Mouse (Mus musculus) hindbrain, embryonic 16.5 days (tissue): ENCODE data around the gene Tspan10. TPM values are rescaled to one million over a fixed set of nuclear protein-coding genes. Genes with fewer than 3 reads are reported as not detected.
"Not testable (repeated sequence)": the region's sequence is repeated elsewhere in the genome, so short reads cannot be mapped to it uniquely, and the experiment has no call there.

ENCODE experiments used
- ATAC-seq: fragments of 200-750 bp; cut with Nextera tagmentation; 2 replicates; pipeline ENCODE4 v1.8.0; 2017; ENCODE audit warnings: moderate TSS enrichment, moderate library complexity
- H3K27ac ChIP-seq: fragments of 300-500 bp; sonication (generic); 2 replicates; pipeline ENCODE4 v1.5.1; 2014; ENCODE audit warnings: low read depth, mild to moderate bottlenecking, control low read depth, low read length, moderate library complexity
- H3K27me3 ChIP-seq: fragments of 300-500 bp; sonication (generic); replicated peaks from 2 replicates; pipeline ENCODE4 v1.6.1; 2014; ENCODE audit warnings: low read length; ENCODE audit not compliant: control insufficient read depth, insufficient read depth
- H3K36me3 ChIP-seq: fragments of 300-500 bp; sonication (generic); 2 replicates; pipeline ENCODE4 v1.6.1; 2014; ENCODE audit warnings: mild to moderate bottlenecking, low read length, moderate library complexity, mixed read lengths; ENCODE audit not compliant: control insufficient read depth, insufficient read depth
- H3K4me1 ChIP-seq: fragments of 300-500 bp; sonication (generic); 2 replicates; pipeline ENCODE4 v1.6.1; 2014; ENCODE audit warnings: low read depth, low read length; ENCODE audit not compliant: control insufficient read depth, insufficient read depth
- H3K4me2 ChIP-seq: fragments of 300-500 bp; sonication (generic); 2 replicates; pipeline ENCODE4 v1.6.1; 2014; ENCODE audit warnings: mild to moderate bottlenecking, low read length, control low read depth, moderate library complexity
- H3K4me3 ChIP-seq: fragments of 300-500 bp; sonication (generic); 2 replicates; pipeline ENCODE4 v1.5.1; 2014; ENCODE audit warnings: mild to moderate bottlenecking, low read length, control low read depth, moderate library complexity
- H3K9ac ChIP-seq: fragments of 300-500 bp; sonication (generic); 2 replicates; pipeline ENCODE4 v1.6.1; 2014; ENCODE audit warnings: low read depth, mild to moderate bottlenecking, control low read depth, low read length, moderate library complexity
- H3K9me3 ChIP-seq: fragments of 300-500 bp; sonication (generic); 2 replicates; pipeline ENCODE4 v1.6.1; 2014; ENCODE audit warnings: mild to moderate bottlenecking, low read length, moderate library complexity; ENCODE audit not compliant: control insufficient read depth
- WGBS: fragments of 180-500 bp; shearing (Covaris S2); extraction: QIAGEN DNeasy Blood & Tissue Kit; methylation state at CpG from one replicate; pipeline ENCODE4 v1.1.7; 2014; 5-methylcytosine and 5-hydroxymethylcytosine counted together
- polyA plus RNA-seq: library from polyadenylated mRNA; unstranded; fragments of >200 nt; fragmentation: Nextera tagmentation; extraction: Ambion mirVana; gene quantifications from 2 replicates; pipeline ENCODE4 v1.2.1, GENCODE M21; 2015

Gene Tspan10
- not detected in 2 replicates for polyA plus RNA-seq

GRCm38 (mm10) chr11:120442344-120442743, at the start of gene Tspan10:
Gene Tspan10 (plus strand): TSS chr11:120442644.
- H3K4me3 ChIP-seq = no peak within 1 kb of the TSS
- no peak for ATAC-seq
- no peaks in the 10 kb centered on the region for H3K9me3 ChIP-seq
- 86% methylated on average over 3 of the region's 3 CpGs for WGBS
- H3K27ac ChIP-seq = no peak within 1 kb of the TSS
- H3K9ac ChIP-seq = no peak within 1 kb of the TSS
- H3K4me1 ChIP-seq = no peaks in the 10 kb centered on the region
- H3K27me3 ChIP-seq = no peaks in the 10 kb centered on the region
- no peak within 1 kb of the TSS for H3K4me2 ChIP-seq
- no peaks in the 10 kb centered on the region for H3K36me3 ChIP-seq

GRCm38 (mm10) chr11:120395661-120396060, 46.8 kb upstream of the Tspan10 start:
- no peak overlapping the region for H3K9ac ChIP-seq
- no peaks in the 10 kb centered on the region for H3K4me1 ChIP-seq
- H3K27me3 ChIP-seq = no peaks in the 10 kb centered on the region
- H3K4me2 ChIP-seq = no peak overlapping the region
- no peak for ATAC-seq
- no peak overlapping the region for H3K4me3 ChIP-seq
- H3K36me3 ChIP-seq = peaks cover 16% of the 10 kb centered on the region
- WGBS = 84% methylated on average over 4 of the region's 4 CpGs
- no peak overlapping the region for H3K27ac ChIP-seq
- H3K9me3 ChIP-seq = no peaks in the 10 kb centered on the region

- Histone ChIP-seq H3K9ac (no peak overlapping the region), H3K4me1 (no peaks in the 10 kb centered on the region), H3K4me3 (no peak overlapping the region), H3K9me3 (no peaks in the 10 kb centered on the region), H3K4me2 (no peak overlapping the region), H3K27ac (no peak overlapping the region), H3K36me3 (peaks cover 26% of the 10 kb centered on the region), H3K27me3 (no peaks in the 10 kb centered on the region)
- 85% methylated on average over 2 of the region's 2 CpGs for WGBS
- ATAC-seq = no peak
Measured at GRCm38 (mm10) chr11:120397602-120398001, 44.8 kb upstream of the Tspan10 start.

- Histone ChIP-seq H3K4me1 (no peaks in the 10 kb centered on the region), H3K9me3 (no peaks in the 10 kb centered on the region), H3K4me2 (no peak overlapping the region), H3K4me3 (no peak overlapping the region), H3K27ac (no peak overlapping the region), H3K27me3 (no peaks in the 10 kb centered on the region), H3K9ac (no peak overlapping the region), H3K36me3 (peaks cover 32% of the 10 kb centered on the region)
- 98% methylated on average over 2 of the region's 2 CpGs for WGBS
- ATAC-seq = no peak
Measured at GRCm38 (mm10) chr11:120399319-120399718, 43.1 kb upstream of the Tspan10 start.

GRCm38 (mm10) chr11:120404814-120405213, 37.6 kb upstream of the Tspan10 start:
- Histone ChIP-seq H3K36me3 (peaks cover 58% of the 10 kb centered on the region), H3K9ac (no peak overlapping the region), H3K27ac (no peak overlapping the region), H3K4me3 (no peak overlapping the region), H3K9me3 (no peaks in the 10 kb centered on the region), H3K4me2 (no peak overlapping the region), H3K27me3 (no peaks in the 10 kb centered on the region), H3K4me1 (no peaks in the 10 kb centered on the region)
- WGBS = 97% methylated on average over 1 of the region's 1 CpGs
- ATAC-seq = no peak

- 95% methylated on average over 3 of the region's 3 CpGs for WGBS
- Histone ChIP-seq H3K9me3 (no peaks in the 10 kb centered on the region), H3K4me2 (no peak overlapping the region), H3K4me3 (no peak overlapping the region), H3K4me1 (no peaks in the 10 kb centered on the region), H3K27me3 (no peaks in the 10 kb centered on the region), H3K27ac (no peak overlapping the region), H3K9ac (no peak overlapping the region), H3K36me3 (peaks cover 59% of the 10 kb centered on the region)
- ATAC-seq = no peak
Measured at GRCm38 (mm10) chr11:120405867-120406266, 36.6 kb upstream of the Tspan10 start.

GRCm38 (mm10) chr11:120406445-120406844, 36.0 kb upstream of the Tspan10 start:
- Histone ChIP-seq H3K4me1 (no peaks in the 10 kb centered on the region), H3K36me3 (peaks cover 61% of the 10 kb centered on the region), H3K27ac (no peak overlapping the region), H3K4me3 (no peak overlapping the region), H3K9me3 (no peaks in the 10 kb centered on the region), H3K4me2 (no peak overlapping the region), H3K9ac (no peak overlapping the region), H3K27me3 (no peaks in the 10 kb centered on the region)
- WGBS = 79% methylated on average over 1 of the region's 1 CpGs
- ATAC-seq = no peak

GRCm38 (mm10) chr11:120413621-120414020, 28.8 kb upstream of the Tspan10 start:
- H3K27me3 ChIP-seq, H3K9ac ChIP-seq, H3K4me2 ChIP-seq, H3K9me3 ChIP-seq, H3K27ac ChIP-seq, H3K4me1 ChIP-seq, H3K4me3 ChIP-seq, ATAC-seq: not testable (repeated sequence)
- peaks cover 58% of the 10 kb centered on the region for H3K36me3 ChIP-seq
- WGBS = 95% methylated on average over 7 of the region's 10 CpGs

- Histone ChIP-seq H3K9ac (no peak overlapping the region), H3K9me3 (no peaks in the 10 kb centered on the region), H3K27ac (no peak overlapping the region), H3K27me3 (no peaks in the 10 kb centered on the region), H3K4me1 (no peaks in the 10 kb centered on the region), H3K4me2 (no peak overlapping the region), H3K36me3 (peaks cover 38% of the 10 kb centered on the region), H3K4me3 (no peak overlapping the region)
- WGBS = 89% methylated on average over 7 of the region's 7 CpGs
- no peak for ATAC-seq
Measured at GRCm38 (mm10) chr11:120417852-120418251, 24.6 kb upstream of the Tspan10 start.

GRCm38 (mm10) chr11:120418592-120418991, 23.9 kb upstream of the Tspan10 start:
- no peak overlapping the region for H3K27ac ChIP-seq
- H3K4me1 ChIP-seq = no peaks in the 10 kb centered on the region
- H3K9ac ChIP-seq = no peak overlapping the region
- peaks cover 33% of the 10 kb centered on the region for H3K36me3 ChIP-seq
- WGBS = 88% methylated on average over 1 of the region's 1 CpGs
- H3K27me3 ChIP-seq = no peaks in the 10 kb centered on the region
- H3K4me2 ChIP-seq = no peak overlapping the region
- no peaks in the 10 kb centered on the region for H3K9me3 ChIP-seq
- H3K4me3 ChIP-seq = no peak overlapping the region
- ATAC-seq = no peak
